Mouse (Mus musculus) retina, embryonic 14.5 days (tissue): Measurements from ENCODE around the gene Fkbp5.

Source experiments
- DNase-seq: peaks from one replicate; pipeline ENCODE4 v3.0.0-alpha.2; 2015; ENCODE audit warnings: low spot score

The Fkbp5 gene

DNA sequence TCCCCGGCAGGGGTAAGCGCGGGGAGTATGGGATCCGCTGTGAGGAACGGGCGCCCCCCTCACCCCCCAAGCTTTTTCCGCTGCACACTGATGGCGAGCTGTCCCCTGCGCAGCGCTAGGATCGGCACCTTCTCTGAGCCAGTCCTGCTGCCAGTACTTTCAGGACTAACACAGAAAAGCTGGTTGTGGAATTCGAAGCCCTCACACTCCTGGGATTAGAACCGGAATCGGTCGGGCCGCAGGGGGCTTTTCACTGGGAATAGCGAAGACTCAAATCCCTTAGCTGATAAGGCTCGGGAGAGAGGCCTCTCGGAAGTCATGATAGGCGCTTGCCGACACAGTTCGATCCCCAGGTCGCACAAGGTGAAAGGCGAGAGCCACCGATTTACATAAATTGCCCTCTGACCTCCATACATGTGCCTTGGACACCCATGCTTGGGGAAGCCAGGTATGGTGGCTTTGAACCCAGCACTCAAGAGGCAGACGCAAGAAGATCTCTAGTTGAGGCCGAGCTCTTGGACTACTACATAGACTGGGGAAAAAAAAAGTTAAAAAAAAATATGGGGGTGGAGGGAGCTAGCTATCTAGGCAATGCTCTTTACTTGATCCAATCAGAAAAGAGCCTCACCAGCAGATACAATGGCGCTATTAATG lies 6.2 kb upstream of the Fkbp5 start:
- DNase-seq: no peak

- peak; percentile 82 for DNase-seq
Measured at GRCm38 (mm10) chr17:28522623-28523354, 5.5 kb upstream of the Fkbp5 start.

DNA sequence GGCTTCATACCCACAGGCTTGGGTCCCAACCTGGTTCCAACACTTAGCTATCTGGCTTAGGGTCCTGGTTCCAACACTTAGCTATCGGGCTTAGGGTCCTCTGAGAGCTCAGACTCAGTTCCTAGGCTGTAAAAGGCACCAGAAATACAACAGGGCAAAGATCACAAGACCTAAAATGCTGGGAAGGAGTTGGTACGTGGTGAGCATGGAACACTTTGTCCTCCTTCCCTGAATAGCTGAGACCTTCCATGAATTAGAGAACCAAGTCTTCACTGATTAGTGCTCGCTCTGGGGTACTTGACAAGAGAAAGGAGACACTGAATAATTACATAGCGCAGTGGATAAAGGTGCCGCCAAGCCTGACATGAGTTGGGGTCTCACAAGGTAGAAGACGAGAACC lies 4.6 kb upstream of the Fkbp5 start:
- no peak for DNase-seq

- DNase-seq: no peak
Measured at GRCm38 (mm10) chr17:28521071-28521726, 3.9 kb upstream of the Fkbp5 start.

- no peak for DNase-seq
Measured at GRCm38 (mm10) chr17:28520561-28520960, 3.2 kb upstream of the Fkbp5 start.

DNA sequence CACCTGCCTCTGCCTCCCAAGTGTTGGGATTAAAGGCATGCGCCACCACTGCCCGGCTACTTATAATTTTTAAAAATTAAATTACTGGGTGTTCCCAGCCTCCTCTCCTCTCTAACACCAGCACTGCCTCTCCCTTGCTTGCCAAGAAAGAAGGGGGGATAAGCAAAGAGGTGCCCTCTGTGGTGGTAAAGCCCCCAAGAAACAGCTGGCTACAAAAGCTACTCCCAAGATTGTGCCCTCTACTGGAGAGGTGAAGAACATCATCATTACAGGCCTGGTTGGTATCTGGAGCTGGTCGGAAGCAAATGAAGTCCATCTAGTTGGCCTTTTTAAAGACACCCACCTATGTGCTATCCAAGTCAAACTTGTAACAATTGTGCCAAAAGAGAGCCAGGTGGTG lies 2.5 kb upstream of the Fkbp5 start:
- peak; percentile 43 for DNase-seq

DNA sequence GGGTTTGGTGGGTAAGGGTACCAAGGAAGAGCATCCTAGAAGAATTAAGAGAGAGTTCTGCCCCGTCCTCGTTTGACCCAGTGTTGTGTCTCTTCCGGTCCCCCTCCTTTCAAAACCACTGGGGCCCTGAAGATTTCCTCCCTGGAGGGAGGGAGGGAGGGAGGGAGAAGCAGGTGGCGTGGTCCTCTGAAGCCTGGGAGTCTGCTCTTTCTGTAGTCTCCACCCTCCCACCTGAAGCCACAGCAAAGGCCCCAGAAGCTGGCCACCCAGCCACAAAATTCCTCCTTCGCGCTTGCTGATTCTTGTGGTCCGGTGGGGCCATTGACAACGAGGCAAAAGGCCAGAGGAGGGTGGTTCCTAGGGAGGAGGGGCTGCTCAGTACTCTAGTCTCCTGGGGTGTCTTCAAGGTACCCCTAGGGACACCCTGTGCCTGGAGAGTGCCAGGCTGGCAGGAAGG lies 1.3 kb upstream of the Fkbp5 start:
- no peak for DNase-seq

DNA sequence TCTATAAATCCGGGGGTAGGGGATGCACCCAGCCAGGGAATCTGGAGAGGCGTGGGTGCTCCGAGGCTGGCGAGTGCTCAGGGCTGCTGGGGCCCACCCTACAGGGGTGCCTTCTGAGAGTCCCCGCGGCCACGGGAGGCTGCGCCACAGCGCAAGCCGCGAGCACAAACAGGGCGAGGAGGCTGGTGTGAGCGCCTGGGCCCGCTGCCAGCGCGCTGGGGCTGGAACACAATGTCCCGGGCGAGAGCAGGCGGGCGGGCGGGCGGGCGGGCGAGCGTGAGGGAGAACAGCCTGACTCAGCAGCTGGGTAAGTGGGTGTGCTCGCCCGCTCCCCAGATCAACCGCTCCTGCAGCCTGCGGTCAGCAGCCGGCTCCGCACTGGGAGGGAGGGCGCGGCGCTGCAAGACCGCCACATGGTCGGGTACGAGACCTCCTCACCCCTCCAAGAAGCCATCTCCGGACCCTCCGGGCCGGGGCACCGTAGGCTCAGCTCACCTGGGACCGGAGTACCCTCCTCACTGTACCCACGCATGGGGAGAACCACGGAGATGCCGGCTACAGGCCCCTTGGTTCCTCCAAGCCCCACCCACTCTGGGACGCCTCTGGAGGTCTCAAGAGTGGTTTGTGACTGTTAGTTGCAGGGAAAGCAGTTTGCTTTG lies 758 bp upstream of the Fkbp5 start:
- DNase-seq: peak; percentile 62

DNA sequence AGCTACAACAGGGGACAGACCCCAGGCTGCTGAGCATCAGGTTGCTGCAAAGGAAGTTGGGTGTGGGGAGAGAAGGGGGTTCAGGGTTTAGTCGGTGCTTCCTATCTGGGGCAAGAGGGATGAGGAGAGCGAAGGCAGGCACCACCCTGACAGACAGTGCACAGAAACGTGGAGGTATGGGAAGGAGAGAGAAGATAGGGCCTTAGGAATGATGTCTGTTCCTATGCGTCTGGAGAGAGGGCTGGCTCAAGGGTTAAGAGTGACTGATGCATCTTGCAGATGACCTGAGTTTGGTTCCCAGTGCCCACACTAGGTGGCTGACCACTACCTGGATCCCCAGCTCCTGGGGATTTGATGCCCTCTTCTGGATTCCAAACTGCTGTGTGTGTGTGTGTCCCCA lies 446 bp downstream of the Fkbp5 start:
- DNase-seq: no peak

DNA sequence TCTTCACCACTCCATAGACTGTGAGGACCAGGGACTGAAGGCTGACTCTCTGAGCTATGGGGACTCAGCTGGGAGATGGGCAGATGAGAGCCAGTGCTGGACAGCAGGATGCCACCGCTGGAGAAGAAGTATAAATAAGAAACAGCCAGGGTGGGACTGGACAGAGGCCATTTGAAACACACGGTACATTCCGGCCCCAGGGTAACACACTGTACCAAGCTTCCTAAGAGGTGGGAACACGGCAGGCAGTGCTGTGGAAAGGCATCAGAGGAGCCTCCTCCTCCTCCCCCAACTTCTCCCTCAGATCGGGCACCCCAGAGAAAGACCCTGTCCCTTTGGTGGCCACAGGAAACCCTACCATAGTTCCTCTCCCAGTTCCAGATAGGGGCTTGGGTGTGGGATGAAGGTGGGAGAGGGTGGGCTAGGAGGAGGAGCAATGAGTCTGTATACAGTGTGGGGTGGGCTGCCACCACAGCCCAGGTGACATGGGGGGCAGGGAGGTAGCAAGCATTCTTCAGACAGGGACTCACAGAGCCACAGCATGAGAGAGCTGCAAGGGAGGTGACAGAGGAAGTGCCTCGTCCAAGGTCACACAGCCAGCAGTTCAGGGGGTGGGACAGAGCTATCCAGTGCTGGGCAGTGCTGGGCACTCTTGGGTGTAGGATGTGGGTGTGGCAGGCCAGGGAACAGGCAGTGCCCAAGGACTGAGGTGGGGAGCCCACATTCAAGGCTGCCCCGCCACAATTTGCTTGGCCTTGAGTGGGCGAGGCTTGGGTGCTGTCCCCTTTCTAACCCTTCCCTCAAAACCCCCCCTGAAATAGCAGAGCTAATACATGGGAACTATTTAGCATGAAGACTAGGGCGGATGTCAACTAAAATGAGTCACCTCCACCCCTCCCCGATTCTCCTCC lies 1.6 kb downstream of the Fkbp5 start:
- no peak for DNase-seq

DNA sequence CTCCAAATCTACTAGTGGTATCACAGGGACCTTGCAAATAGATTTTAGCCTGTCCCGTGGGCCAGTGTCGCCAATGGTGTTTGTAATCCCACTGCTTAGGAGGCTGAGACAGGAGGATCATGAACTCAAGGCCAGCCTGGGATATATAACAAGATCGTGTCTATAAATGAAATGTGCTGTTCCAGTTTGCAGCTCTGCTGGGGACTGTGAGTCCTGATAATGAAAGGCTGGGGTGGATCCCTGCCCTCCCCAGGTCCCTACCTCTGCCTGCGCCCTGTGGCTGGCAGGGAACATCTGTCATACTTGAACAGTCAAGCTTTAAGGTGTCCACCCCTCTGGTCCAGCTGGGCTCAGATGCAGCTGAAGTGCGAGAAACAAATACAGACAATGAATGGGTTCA lies 2.8 kb downstream of the Fkbp5 start:
- no peak for DNase-seq

- no peak for DNase-seq
Measured at GRCm38 (mm10) chr17:28513844-28514243, 3.5 kb downstream of the Fkbp5 start.

DNA sequence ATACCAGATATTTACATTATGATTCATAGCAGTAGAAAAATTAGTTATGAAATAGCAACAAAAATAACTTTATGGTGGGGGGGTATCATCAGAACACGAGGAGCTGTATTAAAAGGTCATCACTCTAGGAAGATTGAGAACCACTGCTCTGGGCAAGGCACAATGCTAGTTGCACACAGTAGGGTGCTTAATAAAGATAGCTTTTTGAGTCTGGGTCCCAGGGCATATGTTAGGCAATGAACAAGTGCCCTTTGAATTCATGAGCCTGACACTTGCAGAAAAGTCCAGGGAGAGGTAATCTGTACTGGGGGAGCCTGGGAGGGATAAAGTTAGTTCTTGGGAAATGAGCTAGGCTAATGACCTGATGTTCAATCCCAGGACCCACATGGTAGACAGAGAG lies 4.0 kb downstream of the Fkbp5 start:
- no peak for DNase-seq

- peak; percentile 34 for DNase-seq
Measured at GRCm38 (mm10) chr17:28512696-28513095, 4.6 kb downstream of the Fkbp5 start.

- no peak for DNase-seq
Measured at GRCm38 (mm10) chr17:28511616-28512541, 5.4 kb downstream of the Fkbp5 start.

GRCm38 (mm10) chr17:28510445-28511342 lies 6.6 kb downstream of the Fkbp5 start:
- DNase-seq: no peak

DNA sequence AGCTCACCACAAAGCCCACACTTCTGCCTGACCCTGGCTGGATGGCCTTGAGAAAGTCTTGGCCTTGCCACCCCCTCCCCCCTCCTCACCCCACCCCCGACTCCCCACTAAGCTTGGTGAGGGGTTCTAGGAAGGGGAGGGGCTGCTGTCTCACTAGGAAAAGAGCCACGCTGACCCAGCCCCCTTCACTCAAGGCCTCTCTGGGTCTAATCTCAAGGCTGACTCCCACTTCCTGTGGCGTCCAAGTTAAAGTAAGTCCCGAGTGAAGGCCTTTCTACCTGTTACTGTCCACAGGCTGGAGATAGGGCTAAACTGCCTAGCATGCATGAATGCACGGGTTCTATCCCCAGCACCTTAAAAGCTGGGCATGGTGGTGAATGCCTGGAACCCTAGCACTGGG lies 9.8 kb downstream of the Fkbp5 start:
- no peak for DNase-seq

- DNase-seq: no peak
Measured at GRCm38 (mm10) chr17:28506895-28507294, 10.4 kb downstream of the Fkbp5 start.

- DNase-seq: no peak
Measured at GRCm38 (mm10) chr17:28505591-28505990, 11.7 kb downstream of the Fkbp5 start.
